Mouse (Mus musculus) neural tube, embryonic 15.5 days (tissue): Measurements from ENCODE around the gene Svbp. TPM values are rescaled to one million over a fixed set of nuclear protein-coding genes. Genes with fewer than 3 reads are reported as not detected.

Source experiments
- ATAC-seq: fragments of 200-750 bp; cut with Nextera tagmentation; 2 replicates; pipeline ENCODE4 v1.8.0; 2017; ENCODE audit warnings: mild to moderate bottlenecking, moderate TSS enrichment, moderate library complexity; ENCODE audit not compliant: low FRiP score
- H3K27ac ChIP-seq: fragments of 300-500 bp; sonication (generic); replicated peaks from 2 replicates; pipeline ENCODE4 v1.5.1; 2015; ENCODE audit warnings: mild to moderate bottlenecking, inconsistent platforms
- H3K27me3 ChIP-seq: fragments of 300-500 bp; sonication (generic); replicated peaks from 2 replicates; pipeline ENCODE4 v1.6.1; 2015; ENCODE audit warnings: inconsistent platforms
- H3K36me3 ChIP-seq: fragments of 300-500 bp; sonication (generic); 2 replicates; pipeline ENCODE4 v1.6.1; 2015; ENCODE audit warnings: inconsistent platforms
- H3K4me1 ChIP-seq: fragments of 300-500 bp; sonication (generic); 2 replicates; pipeline ENCODE4 v1.6.1; 2015; ENCODE audit warnings: inconsistent platforms
- H3K4me2 ChIP-seq: fragments of 300-500 bp; sonication (generic); 2 replicates; pipeline ENCODE4 v1.6.1; 2015; ENCODE audit warnings: inconsistent platforms, mild to moderate bottlenecking, moderate library complexity
- H3K4me3 ChIP-seq: fragments of 300-500 bp; sonication (generic); replicated peaks from 2 replicates; pipeline ENCODE4 v1.5.1; 2015; ENCODE audit warnings: mild to moderate bottlenecking, inconsistent platforms
- H3K9ac ChIP-seq: fragments of 300-500 bp; sonication (generic); replicated peaks from 2 replicates; pipeline ENCODE4 v1.6.1; 2015; ENCODE audit warnings: mild to moderate bottlenecking, inconsistent platforms
- H3K9me3 ChIP-seq: fragments of 300-500 bp; sonication (generic); replicated peaks from 2 replicates; pipeline ENCODE4 v1.6.1; 2016; ENCODE audit warnings: inconsistent platforms
- WGBS: fragments of 180-500 bp; shearing (Covaris S2); methylation state at CpG from one replicate; pipeline ENCODE4 v1.1.7; 2015; ENCODE audit warnings: mixed read lengths; 5-methylcytosine and 5-hydroxymethylcytosine counted together
- polyA plus RNA-seq: library from polyadenylated mRNA; unstranded; fragments of >200 nt; fragmentation: Nextera tagmentation; extraction: Ambion mirVana; gene quantifications from 2 replicates; pipeline ENCODE4 v1.2.1, GENCODE M21; 2015

The Svbp gene
- polyA plus RNA-seq, 1 experiment from 2014 or later = 242 TPM

DNA sequence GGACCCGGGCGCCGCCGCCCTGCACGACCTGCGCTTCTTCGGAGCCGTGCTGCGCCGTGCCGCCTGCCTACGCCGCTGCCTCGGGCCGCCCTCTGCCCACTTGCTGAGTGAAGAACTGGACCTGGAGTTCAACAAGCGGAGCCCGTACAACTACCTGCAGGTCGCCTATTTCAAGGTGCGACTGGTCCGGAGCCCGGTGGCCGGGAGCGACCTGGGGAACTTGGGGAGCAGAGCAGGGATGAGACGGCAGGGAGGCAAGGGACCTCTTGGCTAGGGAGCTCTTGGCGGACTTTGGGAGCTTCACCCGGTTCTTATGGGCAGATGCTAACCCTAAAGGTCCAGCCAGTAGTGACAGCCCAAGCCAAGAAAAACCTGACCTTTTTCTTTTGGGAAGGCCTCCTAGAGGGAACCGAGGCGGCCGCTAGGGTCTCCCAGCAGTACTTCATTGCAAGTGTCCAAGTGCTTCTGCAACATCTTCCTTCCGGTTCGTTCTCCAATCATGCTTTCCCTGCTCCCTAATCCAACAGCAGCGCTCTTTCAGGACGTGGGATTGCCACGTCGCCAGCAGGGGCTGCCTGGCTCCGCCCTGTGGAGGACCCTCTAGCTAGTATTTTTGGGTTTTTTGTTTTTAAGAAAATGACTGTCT, 38.3 kb downstream of the Svbp start:
- peak; percentile 53 for ATAC-seq
- Histone ChIP-seq H3K9ac (peak overlapping the region; percentile 72), H3K4me1 (peaks cover 19% of the 10 kb centered on the region), H3K36me3 (peaks cover 23% of the 10 kb centered on the region), H3K27me3 (no peaks in the 10 kb centered on the region), H3K4me2 (peak overlapping the region; percentile 76), H3K9me3 (no peaks in the 10 kb centered on the region), H3K4me3 (peak overlapping the region; percentile 87), H3K27ac (peak overlapping the region; percentile 81)
- WGBS = 1% methylated on average over 36 of the region's 36 CpGs

DNA sequence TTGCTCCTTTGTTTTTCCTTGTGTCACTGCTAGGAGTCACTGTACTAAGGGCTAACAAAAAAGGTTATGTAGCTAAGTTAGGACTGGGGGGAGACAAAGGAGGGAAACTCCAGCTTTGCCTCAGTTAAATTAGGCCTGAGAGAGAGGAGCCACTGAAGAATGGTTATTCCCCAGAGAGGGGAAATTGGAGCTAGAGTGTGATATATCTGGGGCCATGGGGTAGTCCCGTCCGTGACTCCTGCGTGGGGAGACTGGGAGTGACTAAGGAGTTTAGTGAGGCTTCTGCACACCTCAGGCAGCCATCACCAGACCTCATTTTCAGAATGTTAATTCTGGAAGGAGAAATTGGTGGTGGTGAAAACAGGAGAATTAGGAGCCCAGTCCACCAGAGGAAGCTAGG, 39.2 kb downstream of the Svbp start:
- peak overlapping the region; percentile 72 for H3K9ac ChIP-seq
- ATAC-seq = no peak
- H3K4me3 ChIP-seq = peak overlapping the region; percentile 87
- H3K36me3 ChIP-seq = peaks cover 24% of the 10 kb centered on the region
- no peaks in the 10 kb centered on the region for H3K27me3 ChIP-seq
- 87% methylated on average over 3 of the region's 3 CpGs for WGBS
- H3K4me2 ChIP-seq = peak overlapping the region; percentile 76
- peaks cover 20% of the 10 kb centered on the region for H3K4me1 ChIP-seq
- H3K9me3 ChIP-seq = no peaks in the 10 kb centered on the region
- peak overlapping the region; percentile 81; the same call in 1 of the 2 replicates for H3K27ac ChIP-seq

DNA sequence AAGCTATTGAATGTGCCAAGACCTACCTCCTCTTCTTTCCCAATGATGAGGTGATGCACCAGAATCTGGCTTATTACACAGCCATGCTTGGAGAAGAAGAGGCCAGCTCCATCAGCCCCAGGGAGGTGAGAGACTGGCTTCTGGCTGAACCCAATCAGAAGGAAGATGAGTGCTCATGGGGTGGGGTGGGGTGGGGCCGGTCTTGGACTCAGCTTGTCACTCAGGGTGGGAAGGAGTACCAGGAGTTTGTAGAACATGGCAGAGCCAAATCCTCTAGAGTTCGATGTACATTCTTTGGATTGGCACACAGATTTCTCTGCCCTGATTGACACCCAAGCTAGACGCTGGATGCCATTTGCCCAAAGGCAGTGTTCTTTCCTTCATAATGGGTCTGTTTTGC, 43.6 kb downstream of the Svbp start:
- Histone ChIP-seq H3K4me2 (no peak overlapping the region), H3K4me1 (peaks cover 16% of the 10 kb centered on the region), H3K4me3 (no peak overlapping the region), H3K36me3 (peaks cover 50% of the 10 kb centered on the region), H3K27me3 (no peaks in the 10 kb centered on the region), H3K27ac (peak overlapping the region; percentile 14; the same call in 1 of the 2 replicates), H3K9me3 (no peaks in the 10 kb centered on the region), H3K9ac (no peak overlapping the region)
- ATAC-seq = no peak
- 82% methylated on average over 3 of the region's 3 CpGs for WGBS

DNA sequence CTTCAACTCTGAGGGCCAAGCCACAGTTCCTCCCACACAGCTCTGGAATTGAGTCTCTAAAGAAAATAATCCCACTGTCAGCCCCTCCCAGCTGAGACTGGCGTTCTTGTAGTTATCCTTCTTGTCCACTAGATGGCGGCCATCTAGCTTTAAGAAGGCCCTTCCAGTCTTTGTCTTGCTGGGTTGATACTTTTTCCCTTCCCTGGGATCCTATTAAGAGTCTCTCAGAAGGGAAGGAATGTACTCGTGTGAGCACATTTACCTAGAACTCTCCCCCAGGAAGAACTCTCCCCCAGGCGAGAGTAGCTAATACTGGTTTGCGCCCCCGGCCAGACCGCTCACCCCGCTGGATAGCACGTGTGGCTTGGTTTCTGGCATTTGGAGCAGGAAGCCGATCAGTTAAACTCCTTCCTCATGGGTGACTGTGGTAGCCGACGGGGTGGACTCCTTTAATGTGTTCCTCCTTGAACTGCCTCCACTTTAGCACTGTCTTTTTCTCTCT, 44.1 kb downstream of the Svbp start:
- Histone ChIP-seq H3K9me3 (no peaks in the 10 kb centered on the region), H3K27ac (peak overlapping the region; percentile 67), H3K4me1 (peaks cover 11% of the 10 kb centered on the region), H3K27me3 (no peaks in the 10 kb centered on the region), H3K4me2 (peak overlapping the region; percentile 15; the same call in 1 of the 2 replicates), H3K36me3 (peaks cover 56% of the 10 kb centered on the region), H3K4me3 (no peak overlapping the region), H3K9ac (no peak overlapping the region; the same call in 1 of the 2 replicates)
- WGBS = 37% methylated on average over 12 of the region's 12 CpGs
- peak; percentile 71; the same call in 1 of the 2 replicates for ATAC-seq

DNA sequence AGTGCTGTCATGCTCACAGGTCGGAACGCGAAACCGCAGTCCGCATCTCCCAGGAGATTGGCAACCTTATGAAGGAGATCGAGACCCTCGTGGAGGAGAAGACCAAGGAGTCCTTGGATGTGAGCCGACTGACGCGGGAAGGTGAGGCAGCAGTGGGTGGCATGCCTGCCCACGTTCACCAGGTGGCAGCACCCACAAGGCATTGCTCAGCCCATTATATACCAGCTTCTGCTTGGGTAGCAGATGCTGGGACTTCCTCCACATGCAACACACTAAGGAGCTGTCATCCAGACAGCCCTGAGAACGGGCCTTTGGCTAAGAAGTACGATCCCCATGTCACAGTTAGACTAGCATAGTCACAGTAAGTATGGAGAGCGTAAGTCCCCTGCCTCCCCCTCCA, 46.6 kb downstream of the Svbp start:
- Histone ChIP-seq H3K27me3 (no peaks in the 10 kb centered on the region), H3K9ac (no peak overlapping the region), H3K36me3 (peaks cover 73% of the 10 kb centered on the region), H3K27ac (no peak overlapping the region), H3K4me1 (peaks cover 6% of the 10 kb centered on the region; the same call in 1 of the 2 replicates), H3K4me2 (no peak overlapping the region), H3K4me3 (no peak overlapping the region), H3K9me3 (no peaks in the 10 kb centered on the region)
- no peak for ATAC-seq
- WGBS = 88% methylated on average over 14 of the region's 14 CpGs

DNA sequence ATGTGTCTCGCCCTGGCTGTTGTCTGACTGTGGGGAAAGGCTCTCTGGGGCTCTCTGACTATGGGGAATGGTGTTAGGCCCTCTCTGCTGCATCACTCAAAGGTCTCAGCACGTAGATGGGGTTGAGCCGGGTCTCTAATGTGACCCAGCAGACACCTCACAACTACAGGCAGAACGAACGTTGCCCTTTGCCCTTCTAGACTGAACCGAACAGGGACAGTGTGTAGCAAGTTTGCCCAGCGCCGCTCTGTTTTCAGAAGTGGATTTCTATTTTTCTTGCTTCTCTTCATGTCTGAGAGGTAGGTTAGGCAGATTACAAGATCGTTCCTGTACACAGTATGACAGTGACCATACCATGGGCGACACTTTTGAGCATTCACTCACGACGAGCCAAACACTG, 47.5 kb downstream of the Svbp start:
- ATAC-seq = no peak
- Histone ChIP-seq H3K4me3 (no peak overlapping the region), H3K36me3 (peaks cover 70% of the 10 kb centered on the region), H3K27ac (no peak overlapping the region), H3K4me1 (peaks cover 7% of the 10 kb centered on the region; the same call in 1 of the 2 replicates), H3K27me3 (no peaks in the 10 kb centered on the region), H3K9ac (no peak overlapping the region), H3K9me3 (no peaks in the 10 kb centered on the region), H3K4me2 (no peak overlapping the region)
- WGBS = 93% methylated on average over 12 of the region's 12 CpGs

DNA sequence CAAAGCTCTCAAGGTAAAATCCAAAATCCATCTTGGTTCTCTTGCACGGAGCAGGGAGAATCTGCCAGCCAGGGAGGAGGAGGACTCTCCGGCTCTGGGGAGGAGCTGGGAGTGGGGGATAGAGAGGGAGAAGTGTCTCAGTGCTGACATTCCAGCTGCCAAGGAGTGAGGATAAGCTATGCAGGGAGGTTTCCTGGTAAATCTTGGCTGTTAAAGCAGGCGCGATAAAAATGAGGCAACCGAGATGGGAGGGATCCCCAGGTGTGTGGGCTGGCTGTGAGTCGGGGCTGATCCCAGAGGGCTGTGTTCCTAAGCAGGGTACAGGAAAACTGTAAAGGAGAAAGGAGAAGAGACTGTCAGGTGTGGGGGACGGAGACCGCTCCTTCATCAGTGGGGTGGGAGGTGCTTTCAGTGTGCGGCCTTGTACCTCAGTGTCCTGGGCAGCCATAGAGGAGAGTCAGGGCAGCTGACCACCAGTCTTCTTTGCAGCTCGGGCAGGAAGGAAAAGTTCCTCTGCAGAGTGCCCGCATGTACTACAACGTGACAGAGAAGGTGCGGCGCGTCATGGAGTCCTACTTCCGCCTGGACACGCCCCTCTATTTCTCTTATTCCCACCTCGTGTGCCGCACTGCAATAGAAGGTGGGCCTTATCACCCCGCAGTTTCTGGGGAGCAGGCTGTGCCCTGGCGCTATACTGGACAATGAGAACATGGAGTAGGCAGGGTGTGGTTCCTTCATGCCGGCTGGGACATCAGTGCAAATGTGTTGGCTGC, 49.5 kb downstream of the Svbp start:
- no peak for ATAC-seq
- no peaks in the 10 kb centered on the region for H3K27me3 ChIP-seq
- no peak overlapping the region for H3K27ac ChIP-seq
- no peak overlapping the region for H3K4me3 ChIP-seq
- H3K9ac ChIP-seq = no peak overlapping the region
- peaks cover 70% of the 10 kb centered on the region for H3K36me3 ChIP-seq
- peaks cover 8% of the 10 kb centered on the region; the same call in 1 of the 2 replicates for H3K4me1 ChIP-seq
- no peak overlapping the region for H3K4me2 ChIP-seq
- no peaks in the 10 kb centered on the region for H3K9me3 ChIP-seq
- WGBS = 81% methylated on average over 22 of the region's 22 CpGs

DNA sequence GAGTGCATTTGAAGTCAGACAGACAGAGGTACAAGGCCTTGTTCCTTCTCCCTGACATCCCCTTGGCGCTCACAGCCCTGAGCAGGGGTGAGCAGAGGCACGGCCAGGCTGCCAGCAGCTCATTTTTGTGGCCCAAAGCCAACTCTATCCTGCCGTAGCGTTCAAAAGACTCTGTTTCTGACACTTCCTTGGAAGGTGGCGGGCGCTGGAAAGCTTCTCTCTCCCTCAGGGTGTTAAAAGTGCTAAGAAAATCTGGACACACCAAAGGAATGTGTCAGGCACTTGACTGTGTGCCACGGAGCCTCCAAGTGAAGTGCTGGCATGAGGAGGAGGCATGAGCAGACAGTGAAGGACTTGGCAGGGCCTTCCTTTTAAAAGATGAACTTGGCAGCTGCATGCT, 50.5 kb downstream of the Svbp start:
- no peak overlapping the region for H3K9ac ChIP-seq
- no peaks in the 10 kb centered on the region for H3K9me3 ChIP-seq
- no peaks in the 10 kb centered on the region for H3K27me3 ChIP-seq
- 78% methylated on average over 7 of the region's 7 CpGs for WGBS
- H3K27ac ChIP-seq = no peak overlapping the region
- peaks cover 70% of the 10 kb centered on the region for H3K36me3 ChIP-seq
- no peak overlapping the region for H3K4me3 ChIP-seq
- ATAC-seq = no peak
- H3K4me1 ChIP-seq = 0 out of 2 replicates have a peak, but pooled peaks cover 7% of the 10 kb centered on the region
- H3K4me2 ChIP-seq = no peak overlapping the region

DNA sequence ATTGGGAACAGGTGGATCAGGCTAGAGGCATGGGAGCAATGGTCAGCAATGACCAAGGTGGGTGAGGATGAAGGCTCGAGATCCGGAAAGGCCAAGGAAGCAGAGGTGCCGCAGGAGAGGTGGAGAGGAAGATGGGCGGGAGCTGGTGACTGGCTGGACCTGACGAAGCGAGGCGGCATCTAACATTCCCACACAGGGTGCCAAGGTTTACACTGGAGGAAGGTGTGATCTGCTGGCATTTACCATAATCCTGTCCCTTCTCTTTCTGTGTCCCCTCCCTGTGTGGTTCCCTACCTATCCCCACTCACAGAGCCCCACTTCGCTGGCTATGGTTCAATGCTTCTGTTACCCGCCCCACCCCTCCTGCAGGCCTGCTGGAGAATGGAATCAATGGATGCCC, 50.9 kb downstream of the Svbp start:
- no peak overlapping the region for H3K27ac ChIP-seq
- peaks cover 68% of the 10 kb centered on the region for H3K36me3 ChIP-seq
- no peak overlapping the region for H3K4me2 ChIP-seq
- no peaks in the 10 kb centered on the region for H3K27me3 ChIP-seq
- no peak overlapping the region for H3K4me3 ChIP-seq
- H3K4me1 ChIP-seq = 0 out of 2 replicates have a peak, but pooled peaks cover 7% of the 10 kb centered on the region
- H3K9ac ChIP-seq = no peak overlapping the region
- H3K9me3 ChIP-seq = no peaks in the 10 kb centered on the region
- no peak for ATAC-seq
- WGBS = 95% methylated on average over 9 of the region's 9 CpGs

DNA sequence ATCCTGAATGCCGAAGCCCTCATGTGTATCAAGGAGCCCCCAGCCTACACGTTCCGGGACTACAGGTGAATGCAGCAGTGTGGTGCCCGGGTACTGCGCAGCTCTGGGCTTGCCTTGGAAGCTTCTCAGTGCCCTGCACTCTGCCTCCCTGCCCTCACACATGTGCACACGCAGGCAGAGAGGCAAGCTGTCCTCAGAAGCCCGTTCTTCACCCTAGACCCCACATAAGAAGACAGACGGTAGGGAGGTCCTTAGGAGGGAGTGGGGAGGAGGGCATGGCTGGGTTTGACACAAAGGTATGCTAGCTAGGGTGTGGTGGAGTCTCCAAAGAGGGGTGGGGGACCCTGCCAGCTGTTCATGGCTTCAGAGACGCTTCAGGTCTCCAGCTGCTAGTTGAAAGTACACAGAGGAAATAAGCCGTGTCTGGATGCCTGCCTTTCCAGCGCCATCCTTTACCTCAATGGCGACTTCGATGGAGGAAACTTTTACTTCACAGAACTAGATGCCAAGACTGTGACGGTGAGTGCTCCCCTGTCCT, 51.7 kb downstream of the Svbp start:
- H3K4me2 ChIP-seq = no peak overlapping the region
- H3K9me3 ChIP-seq = no peaks in the 10 kb centered on the region
- H3K4me3 ChIP-seq = no peak overlapping the region
- 72% methylated on average over 14 of the region's 14 CpGs for WGBS
- no peak overlapping the region for H3K9ac ChIP-seq
- no peaks in the 10 kb centered on the region for H3K27me3 ChIP-seq
- no peak overlapping the region for H3K27ac ChIP-seq
- ATAC-seq = no peak
- peaks cover 60% of the 10 kb centered on the region for H3K36me3 ChIP-seq
- 0 out of 2 replicates have a peak, but pooled peaks cover 7% of the 10 kb centered on the region for H3K4me1 ChIP-seq

DNA sequence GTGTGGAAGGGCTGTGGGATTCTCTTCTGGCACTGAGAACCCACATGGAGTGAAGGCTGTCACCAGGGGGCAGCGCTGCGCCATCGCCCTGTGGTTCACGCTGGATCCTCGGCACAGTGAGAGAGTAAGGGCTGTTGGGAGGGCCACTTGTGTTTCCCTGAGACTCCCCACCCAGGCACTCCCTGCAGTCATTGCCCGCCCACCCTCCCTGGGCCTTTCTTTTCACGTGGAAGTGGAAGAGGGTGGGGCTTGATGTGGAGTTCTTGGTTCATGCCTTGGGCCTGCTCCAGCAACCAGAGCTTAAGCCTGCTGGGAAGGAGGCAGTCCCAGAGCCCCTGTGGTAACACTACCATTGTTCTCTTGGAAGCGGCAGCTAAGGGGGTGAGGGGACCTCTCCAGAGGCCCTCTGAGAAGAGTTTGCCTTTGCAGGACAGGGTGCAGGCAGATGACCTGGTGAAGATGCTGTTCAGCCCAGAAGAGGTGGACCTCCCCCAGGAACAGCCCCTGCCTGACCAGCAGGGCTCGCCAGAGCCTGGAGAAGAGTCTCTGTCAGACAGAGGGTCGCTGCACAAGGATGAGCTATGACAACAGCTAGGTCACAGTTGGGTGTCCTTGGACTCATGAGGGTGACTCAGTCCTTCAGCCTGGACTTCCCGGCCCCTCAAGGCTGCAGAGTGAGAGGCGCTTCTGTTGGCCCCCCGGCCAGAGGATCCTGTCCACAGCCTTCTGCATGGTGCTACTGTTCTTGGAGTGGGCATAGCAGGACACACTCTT, 52.5 kb downstream of the Svbp start:
- Histone ChIP-seq H3K4me1 (0 out of 2 replicates have a peak, but pooled peaks cover 7% of the 10 kb centered on the region), H3K27me3 (no peaks in the 10 kb centered on the region), H3K9me3 (no peaks in the 10 kb centered on the region), H3K9ac (no peak overlapping the region), H3K36me3 (peaks cover 52% of the 10 kb centered on the region), H3K27ac (no peak overlapping the region; the same call in 1 of the 2 replicates), H3K4me2 (no peak overlapping the region), H3K4me3 (no peak overlapping the region)
- ATAC-seq = peak; percentile 64; the same call in 1 of the 2 replicates
- WGBS = 31% methylated on average over 13 of the region's 13 CpGs
